Mouse (Mus musculus): Measurements from ENCODE around the gene Cdk7.

The Cdk7 gene

GRCm38 (mm10) chr13:100724051-100724754, 6.5 kb downstream of the Cdk7 start:
- DNase-seq, result no peak

GRCm38 (mm10) chr13:100721656-100722055, 9.1 kb downstream of the Cdk7 start:
- DNase-seq, result no peak

GRCm38 (mm10) chr13:100715467-100715866, 15.3 kb downstream of the Cdk7 start:
- DNase-seq, result no peak

GRCm38 (mm10) chr13:100706206-100706605, 24.5 kb downstream of the Cdk7 start:
- no peak for DNase-seq

- DNase-seq, result no peak
Measured at GRCm38 (mm10) chr13:100703468-100703867, 27.3 kb downstream of the Cdk7 start.

GRCm38 (mm10) chr13:100698866-100699265, 31.9 kb downstream of the Cdk7 start:
- no peak for DNase-seq

- no peak for DNase-seq
Measured at GRCm38 (mm10) chr13:100697541-100697940, 33.2 kb downstream of the Cdk7 start.

- DNase-seq, result no peak
Measured at GRCm38 (mm10) chr13:100687513-100687912, 43.2 kb downstream of the Cdk7 start.

GRCm38 (mm10) chr13:100684355-100684754, 46.4 kb downstream of the Cdk7 start:
- no peak for DNase-seq

GRCm38 (mm10) chr13:100682837-100683236, 47.9 kb downstream of the Cdk7 start:
- no peak for DNase-seq

GRCm38 (mm10) chr13:100681615-100682014, 49.1 kb downstream of the Cdk7 start:
- DNase-seq, result no peak

- no peak for DNase-seq
Measured at GRCm38 (mm10) chr13:100675936-100676635, 54.7 kb downstream of the Cdk7 start.

GRCm38 (mm10) chr13:100670181-100670741, 60.5 kb downstream of the Cdk7 start:
- no peak for DNase-seq

- DNase-seq, result no peak
Measured at GRCm38 (mm10) chr13:100669291-100670022, 61.3 kb downstream of the Cdk7 start, which contains the start of gene Ccdc125. Gene Ccdc125, plus strand, starts transcription at chr13:100669717.

- DNase-seq, result peak; percentile 49
Measured at GRCm38 (mm10) chr13:100659864-100660456, 70.8 kb downstream of the Cdk7 start.

- no peak for DNase-seq
Measured at GRCm38 (mm10) chr13:100658091-100658490, 72.6 kb downstream of the Cdk7 start.
